Mouse (Mus musculus) heart, postnatal 0 days (tissue): ENCODE measurements around the gene Ep300.

Experiments used
- CTCF ChIP-seq: IDR thresholded peaks from 2 replicates; pipeline ENCODE4 v1.5.1; 2016; ENCODE audit warnings: antibody characterized with exemption, control low read depth, low read depth
- EP300 ChIP-seq: IDR thresholded peaks from 2 replicates; pipeline ENCODE4 v1.6.1; 2016; ENCODE audit warnings: antibody characterized with exemption, low read depth

DNA sequence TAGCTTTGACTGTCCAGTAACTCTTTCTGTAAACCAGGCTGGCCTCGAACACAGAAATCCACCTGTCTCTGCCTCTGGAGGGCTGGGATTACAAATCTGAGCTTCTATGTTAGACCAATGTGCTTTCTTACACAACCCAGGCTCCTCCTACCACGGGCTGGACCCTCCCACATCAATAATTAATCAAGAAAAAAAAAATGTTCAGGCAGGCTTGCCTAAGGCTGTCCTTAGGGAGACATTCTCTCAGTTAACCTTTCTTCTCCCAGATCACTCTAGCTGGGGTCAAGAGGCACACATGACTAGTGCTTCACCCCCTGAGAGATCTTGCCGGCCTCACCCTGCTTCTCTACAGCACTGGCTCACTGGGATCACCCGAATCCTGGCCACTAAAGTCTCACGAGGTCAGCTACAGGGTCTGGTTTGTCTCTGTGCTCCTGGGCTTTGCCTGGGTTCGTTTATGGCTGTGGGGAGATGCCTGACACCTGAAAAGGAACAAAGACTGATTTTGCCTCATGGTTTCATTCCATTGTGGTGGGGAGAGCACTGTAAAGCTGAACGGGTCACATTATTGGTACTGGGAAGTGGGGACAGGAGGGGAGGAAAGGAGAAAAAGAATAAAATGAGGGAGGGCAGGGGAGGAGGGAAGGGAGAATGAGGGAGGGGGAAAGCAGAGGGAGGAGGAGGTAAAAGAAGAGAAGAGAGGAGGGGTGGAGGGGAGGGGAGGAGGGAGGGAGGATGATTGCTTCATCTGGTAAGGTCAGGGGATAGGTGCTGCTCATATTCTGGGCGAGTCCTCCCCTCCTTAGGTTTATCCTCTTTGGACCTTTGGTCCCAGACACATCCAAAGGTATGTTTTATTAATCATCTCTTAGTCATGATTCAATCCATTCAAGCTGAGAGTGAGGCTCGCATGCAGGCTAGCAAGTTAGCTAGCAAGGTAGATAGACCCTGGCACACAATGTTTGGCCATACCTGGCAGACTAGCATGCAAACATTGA is 22.4 kb upstream of the Ep300 start:
- TF ChIP-seq CTCF (no peak), EP300 (no peak)
